Mouse (Mus musculus) megakaryocyte, adult 5-6 weeks (primary cell): ENCODE results near the gene Cenpe. TPM values are rescaled to one million over a fixed set of nuclear protein-coding genes. Genes with fewer than 3 reads are reported as not detected.

Experiments used
- total RNA-seq, 2 experiments: library from RNA; stranded (forward) in 1 of 2; stranded (reverse) in 1 of 2; fragments of 153-499, 151-499 nt in 1 of 2; fragments of 221-1000, 200-1000 nt in 1 of 2; gene quantifications; 2 replicates each; pipeline versions ENCODE4 v1.2.3 to v1.2.4; 2015 to 2017

The Cenpe gene
- total RNA-seq, 2 experiments from 2014 or later = 45.5 to 82.3 TPM

Other genes starting within 250 kb of the Cenpe start
- gene Bdh2, start 68.7 kb downstream of the Cenpe start, total RNA-seq (2015) = not detected in 2 replicates
- gene Bdh2, start 68.7 kb downstream of the Cenpe start, total RNA-seq (2017) = not detected in 2 replicates
- not detected in 2 replicates for gene Slc9b2, start 95.2 kb downstream of the Cenpe start, total RNA-seq (2015)
- not detected in 2 replicates for gene Slc9b2, start 95.2 kb downstream of the Cenpe start, total RNA-seq (2017)
- gene Slc9b1, start 135.5 kb downstream of the Cenpe start, total RNA-seq (2015) = not detected in 2 replicates
- gene Slc9b1, start 135.5 kb downstream of the Cenpe start, total RNA-seq (2017) = not detected in 2 replicates
- gene Cisd2, start 211.4 kb downstream of the Cenpe start, total RNA-seq (2015) = 51.2 and 52.0 TPM in 2 replicates
- gene Cisd2, start 211.4 kb downstream of the Cenpe start, total RNA-seq (2017) = 25.0 and 27.9 TPM in 2 replicates
- 591 and 690 TPM in 2 replicates for gene Ube2d3, start 225.6 kb downstream of the Cenpe start, total RNA-seq (2015)
- gene Ube2d3, start 225.6 kb downstream of the Cenpe start, total RNA-seq (2017) = 864 and 938 TPM in 2 replicates